Mouse (Mus musculus) bone marrow macrophage, adult 2 months (primary cell): ENCODE measurements around the gene Dlec1.

Experiments used
- CTCF ChIP-seq: IDR thresholded peaks from 2 replicates; pipeline ENCODE4 v1.5.1; 2012; ENCODE audit warnings: low read depth, mild to moderate bottlenecking, low read length, moderate library complexity
- POLR2A ChIP-seq: IDR thresholded peaks from 2 replicates; pipeline ENCODE4 v1.6.1; 2012; ENCODE audit warnings: mild to moderate bottlenecking, low read depth, low read length, borderline replicate concordance

GRCm38 (mm10) chr9:119070173-119070825, 32.0 kb upstream of the Dlec1 start:
- TF ChIP-seq CTCF (no peak), POLR2A (no peak)
